Mouse (Mus musculus) lung, postnatal 0 days (tissue): ENCODE data around the gene 4931428L18Rik.

Experiments
- CTCF ChIP-seq: IDR thresholded peaks from 2 replicates; pipeline ENCODE4 v1.5.1; 2016; ENCODE audit warnings: antibody characterized with exemption, mild to moderate bottlenecking
- EP300 ChIP-seq: IDR thresholded peaks from 2 replicates; pipeline ENCODE4 v1.6.1; 2016; ENCODE audit warnings: antibody characterized with exemption, mild to moderate bottlenecking, control low read depth

- no peak for TF ChIP-seq CTCF
- TF ChIP-seq EP300, result peak; percentile 15; the same call in 1 of the 2 replicates
Observed at GRCm38 (mm10) chr1:31143571-31143970, 78.9 kb downstream of the 4931428L18Rik start.
